Mouse (Mus musculus) kidney, adult 9 months (tissue): ENCODE measurements around the gene C2cd5.
A peak's percentile ranks its signal among the peaks of the same experiment; 100 is the strongest.

Experiments
- DNase-seq: peaks from one replicate; pipeline ENCODE4 v3.0.0; 2022

C2cd5 gene

DNA sequence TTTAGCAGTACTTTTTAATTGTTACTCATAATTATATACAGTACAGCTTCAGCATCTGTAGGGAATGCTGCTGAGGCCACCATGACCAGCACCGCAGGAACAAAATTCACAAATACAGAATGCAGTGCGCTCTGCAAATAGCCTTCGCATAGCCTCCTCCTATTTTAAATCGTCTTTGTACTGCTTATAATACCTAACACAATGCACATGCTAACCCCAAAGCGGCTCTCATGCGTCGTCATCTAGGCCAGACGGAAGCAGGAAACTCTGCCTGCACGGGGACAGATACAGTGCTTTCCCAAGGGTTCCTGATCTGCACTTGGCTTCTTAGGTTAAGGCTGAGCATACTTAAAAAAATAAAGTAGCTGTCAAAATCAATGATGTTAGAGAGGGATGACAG is 29.2 kb downstream of the C2cd5 start:
- DNase-seq: no peak

- DNase-seq: no peak
Observed at GRCm38 (mm10) chr6:143070019-143070418, 29.9 kb downstream of the C2cd5 start.

GRCm38 (mm10) chr6:143069606-143070005 is 30.3 kb downstream of the C2cd5 start:
- no peak for DNase-seq

- no peak for DNase-seq
Observed at GRCm38 (mm10) chr6:143068181-143068915, 31.6 kb downstream of the C2cd5 start.

- no peak for DNase-seq
Observed at GRCm38 (mm10) chr6:143067654-143068053, 32.3 kb downstream of the C2cd5 start.

- no peak for DNase-seq
Observed at GRCm38 (mm10) chr6:143066859-143067258, 33.1 kb downstream of the C2cd5 start.

DNA sequence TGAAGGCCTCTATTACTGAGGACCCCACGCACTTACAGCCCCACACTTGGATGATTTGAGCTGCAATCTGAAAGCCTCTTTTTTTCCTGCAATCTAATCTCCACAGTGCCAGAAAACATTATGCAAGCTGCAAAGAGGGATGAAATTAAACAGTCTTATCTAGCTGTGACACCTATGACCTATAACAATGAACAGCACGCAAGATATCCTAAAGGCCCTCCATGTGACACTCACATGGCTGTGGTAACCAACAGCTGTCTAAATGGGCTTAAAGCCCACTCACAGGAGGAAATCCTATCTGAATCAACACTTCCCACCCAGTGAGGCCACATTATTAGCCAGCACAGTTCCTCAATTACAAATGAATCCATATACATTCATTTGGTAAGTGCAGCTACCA is 35.9 kb downstream of the C2cd5 start:
- DNase-seq: no peak

GRCm38 (mm10) chr6:143057601-143058000 is 42.3 kb downstream of the C2cd5 start:
- peak; percentile 3 for DNase-seq

GRCm38 (mm10) chr6:143051566-143051965 is 48.4 kb downstream of the C2cd5 start:
- no peak for DNase-seq

DNA sequence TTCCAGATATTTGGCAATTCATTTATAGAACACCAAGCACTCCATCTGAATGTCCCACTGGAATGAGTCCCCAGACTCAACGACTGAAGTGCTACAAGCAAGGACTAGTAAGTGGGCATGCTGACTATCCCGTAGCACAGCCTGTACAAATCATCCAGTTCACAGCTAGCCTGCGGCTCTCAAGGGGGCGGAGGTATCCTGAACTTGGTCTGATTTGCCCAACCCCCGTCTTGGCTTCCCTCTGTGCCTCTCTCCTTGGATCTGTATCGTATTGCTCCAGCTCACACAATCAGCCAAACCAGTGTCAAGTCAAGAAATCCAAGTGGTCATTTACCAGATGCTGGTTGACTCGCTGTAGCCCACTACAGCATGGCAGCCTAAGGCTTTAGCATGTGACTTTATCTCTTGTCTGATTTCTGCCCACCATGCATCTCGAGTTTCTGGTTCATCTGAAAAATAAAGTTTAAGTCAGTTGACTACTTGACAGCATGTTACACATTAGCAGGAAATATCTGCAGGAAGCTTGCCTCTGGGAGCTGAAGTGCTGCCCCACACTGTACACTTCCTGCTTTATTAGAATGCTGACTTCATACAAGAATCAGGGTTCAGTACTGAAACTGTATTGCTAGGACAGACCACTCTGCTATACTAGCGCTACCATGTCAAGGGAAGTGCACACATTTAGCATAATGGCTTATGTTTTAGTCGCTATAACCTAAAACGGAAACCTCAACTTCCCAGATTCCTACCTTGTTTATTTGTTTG is 50.0 kb downstream of the C2cd5 start:
- no peak for DNase-seq

GRCm38 (mm10) chr6:143049117-143049516 is 50.8 kb downstream of the C2cd5 start:
- no peak for DNase-seq

GRCm38 (mm10) chr6:143047538-143048258 is 52.2 kb downstream of the C2cd5 start:
- no peak for DNase-seq

DNA sequence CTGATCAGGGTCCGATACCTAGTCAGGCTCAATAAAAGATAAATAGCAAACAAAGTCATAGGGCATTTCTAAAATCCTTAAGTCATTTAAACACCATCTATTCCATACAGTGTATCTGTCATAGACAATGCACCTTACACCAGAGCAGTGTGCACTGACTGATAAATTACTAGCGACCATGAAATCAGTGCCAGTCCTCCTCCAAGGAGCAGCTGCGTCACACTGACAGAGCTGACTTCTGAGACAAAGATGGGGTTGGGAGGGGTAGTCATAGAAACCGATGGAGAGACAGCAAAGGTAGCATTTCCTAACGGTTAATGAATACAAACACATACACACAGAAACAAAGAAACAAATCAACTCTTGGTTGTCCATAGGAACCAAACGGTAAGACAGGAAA is 58.4 kb downstream of the C2cd5 start:
- no peak for DNase-seq

GRCm38 (mm10) chr6:143035261-143035660 is 64.7 kb downstream of the C2cd5 start:
- DNase-seq: peak; percentile 14

- DNase-seq: peak; percentile 20
Observed at GRCm38 (mm10) chr6:143034503-143034902, 65.4 kb downstream of the C2cd5 start.

DNA sequence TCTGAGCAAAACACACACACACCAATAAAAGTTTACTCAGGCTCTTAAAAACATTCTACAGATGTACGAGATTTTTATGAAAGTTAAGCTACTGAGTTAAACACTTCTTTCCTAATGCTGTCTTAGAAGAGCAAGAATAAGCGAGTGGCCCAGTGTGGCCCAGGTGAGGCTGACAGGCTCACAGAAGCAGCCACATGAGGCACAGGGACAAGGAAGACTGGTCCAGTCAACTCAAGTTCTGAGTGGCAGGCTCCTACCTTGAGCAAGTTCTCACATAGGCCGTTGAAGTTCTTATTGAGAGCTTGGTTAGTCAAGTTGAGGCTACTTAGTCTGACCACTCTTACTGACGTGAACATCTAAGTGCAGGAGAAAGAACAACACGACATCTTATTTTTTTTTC is 69.4 kb downstream of the C2cd5 start:
- DNase-seq: no peak

DNA sequence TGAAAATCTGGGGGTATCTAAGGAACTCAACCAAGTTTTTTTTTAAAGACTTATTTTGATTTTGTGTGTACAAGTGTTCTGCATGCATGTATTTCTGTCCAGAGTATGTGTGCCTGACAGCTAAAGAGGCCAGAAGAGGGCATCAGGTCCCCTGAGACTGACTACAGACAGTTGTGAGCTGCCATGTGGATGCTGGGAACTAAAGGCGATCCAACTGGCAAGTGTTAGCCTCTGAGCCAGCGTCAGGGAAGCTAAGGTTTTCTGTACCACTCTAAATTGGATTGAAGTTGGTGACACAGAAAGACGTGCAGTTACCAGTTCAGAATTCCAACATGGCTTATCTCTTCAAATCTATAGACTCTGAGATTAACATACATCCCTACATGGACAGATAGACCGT is 72.0 kb downstream of the C2cd5 start:
- DNase-seq: no peak

DNA sequence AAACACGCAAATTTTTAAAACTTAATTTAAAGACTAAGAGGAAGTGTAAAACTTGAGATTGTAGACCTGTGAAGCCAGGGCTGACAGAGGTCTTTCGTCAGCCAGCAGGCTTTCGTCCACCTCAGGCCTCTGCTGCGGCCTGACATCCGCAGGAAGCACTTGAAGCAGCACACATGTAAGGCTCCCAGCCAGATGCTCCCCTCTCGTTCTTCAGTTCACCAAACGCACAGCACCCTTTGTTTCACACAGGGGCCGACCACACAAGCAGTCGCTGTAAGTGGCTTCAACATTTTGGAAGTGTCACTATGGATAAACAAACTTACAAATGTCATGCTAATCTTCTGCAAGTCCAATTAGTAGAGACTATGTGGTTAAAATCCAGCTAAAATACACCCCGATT is 72.5 kb downstream of the C2cd5 start:
- no peak for DNase-seq

GRCm38 (mm10) chr6:143023691-143024090 is 76.2 kb downstream of the C2cd5 start:
- DNase-seq: no peak

- no peak for DNase-seq
Observed at GRCm38 (mm10) chr6:143021756-143022155, 78.2 kb downstream of the C2cd5 start.

DNA sequence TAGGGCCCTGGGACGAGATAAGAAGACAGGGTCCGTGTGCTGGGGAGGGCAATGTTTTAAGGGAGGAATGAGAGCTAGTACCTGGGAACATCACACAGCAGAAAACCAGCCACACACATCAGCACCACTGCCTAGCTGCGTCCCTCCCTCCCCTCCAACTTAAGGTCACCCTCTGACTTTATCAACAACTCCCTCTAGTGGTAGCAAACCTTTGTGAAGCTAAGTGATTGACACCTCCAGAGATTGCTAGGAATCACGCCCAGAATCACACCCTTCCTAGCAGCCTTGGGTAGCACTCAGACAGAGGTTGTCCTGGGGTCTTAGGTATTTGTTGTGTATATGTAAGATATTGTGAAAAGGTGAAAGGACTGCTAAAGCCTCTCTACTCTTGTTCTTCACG is 79.3 kb downstream of the C2cd5 start:
- DNase-seq: peak; percentile 57

GRCm38 (mm10) chr6:143020146-143020545 is 79.8 kb downstream of the C2cd5 start:
- DNase-seq: no peak

GRCm38 (mm10) chr6:143012513-143013215 is 87.3 kb downstream of the C2cd5 start:
- DNase-seq: peak; percentile 33
